Mouse (Mus musculus): Measurements from ENCODE around the gene 1110004F10Rik. TPM values are rescaled to one million over a fixed set of nuclear protein-coding genes. Genes with fewer than 3 reads are reported as not detected.

The 1110004F10Rik gene
- 425 and 434 TPM in 2 replicates for polyA plus RNA-seq (2014; fragmentation: Nextera tagmentation; extraction: Ambion mirVana)

DNA sequence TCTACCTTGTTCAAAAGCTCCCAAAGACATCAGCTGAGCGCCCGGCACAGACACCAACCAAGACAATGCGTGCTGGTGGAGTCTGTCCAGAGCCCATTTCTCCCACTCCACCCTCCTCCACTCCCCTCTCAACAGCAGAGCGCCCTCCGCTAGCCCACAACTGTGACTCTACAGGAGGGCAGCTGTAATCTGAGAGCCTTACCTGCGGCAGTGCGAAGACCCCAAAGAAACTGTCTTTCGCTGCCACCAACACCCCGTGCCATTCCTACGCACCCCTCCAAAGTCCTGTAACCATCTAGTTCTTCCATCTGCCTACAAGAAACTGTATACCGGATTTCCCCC, at the start of gene 1110004F10Rik:
TSS of gene 1110004F10Rik (plus strand) at position 202 of the 342 bp plus-strand sequence.
- Histone ChIP-seq H3K9ac (ENCODE audit: low read length) (peak within 1 kb of the TSS; percentile 63), H3K36me3 (ENCODE audit: control insufficient read depth, insufficient read depth, low read length) (no peaks in the 10 kb centered on the region), H3K4me2 (ENCODE audit: low read length) (peak within 1 kb of the TSS; percentile 100), H3K27me3 (replicated peaks; ENCODE audit: control insufficient read depth, insufficient read depth, low read length) (peaks cover 15% of the 10 kb centered on the region), H3K4me1 (ENCODE audit: control insufficient read depth, insufficient read depth, low read length) (peaks cover 23% of the 10 kb centered on the region), H3K27ac (ENCODE audit: low read depth, low read length) (peak within 1 kb of the TSS; percentile 74), H3K9me3 (replicated peaks; ENCODE audit: control insufficient read depth, low read length) (no peaks in the 10 kb centered on the region), H3K4me3 (ENCODE audit: low read depth, low read length) (peak within 1 kb of the TSS; percentile 50)
- ATAC-seq (0 out of 2 replicates have a peak, but pooled peaks have one; percentile 11), DNase-seq (ENCODE audit: low spot score) (peak; percentile 42)
- 0% methylated on average over 11 of the region's 11 CpGs for WGBS

DNA sequence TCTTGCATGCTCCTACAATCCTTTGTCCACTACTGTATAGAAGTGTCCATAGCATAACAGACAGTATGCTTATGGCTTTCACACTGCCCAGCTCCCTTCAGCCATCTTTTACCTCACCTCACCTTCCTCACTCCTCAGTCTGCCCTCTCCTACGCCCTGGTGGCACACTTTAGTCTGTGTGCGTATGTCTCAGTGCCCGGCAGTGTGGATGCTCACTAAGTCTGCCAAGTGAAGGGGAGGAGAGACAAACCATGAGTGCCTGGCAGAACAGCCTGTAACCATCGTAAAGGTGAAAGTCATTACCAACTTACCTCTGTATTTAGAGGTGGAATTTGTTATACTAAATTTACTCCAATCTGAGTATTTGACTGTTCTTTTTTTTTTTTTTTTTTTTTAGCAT, 36.5 kb upstream of the 1110004F10Rik start:
- ATAC-seq = no peak
- WGBS = 92% methylated on average over 4 of the region's 4 CpGs
- no peaks in the 10 kb centered on the region for H3K36me3 ChIP-seq (ENCODE audit: control insufficient read depth, insufficient read depth, low read length)
- no peaks in the 10 kb centered on the region for H3K27me3 ChIP-seq (replicated peaks; ENCODE audit: control insufficient read depth, insufficient read depth, low read length)
- DNase-seq (ENCODE audit: low spot score) = no peak
- H3K27ac ChIP-seq (ENCODE audit: low read depth, low read length) = no peak overlapping the region
- H3K9ac ChIP-seq (ENCODE audit: low read length) = no peak overlapping the region
- no peak overlapping the region for H3K4me3 ChIP-seq (ENCODE audit: low read depth, low read length)
- no peaks in the 10 kb centered on the region for H3K9me3 ChIP-seq (replicated peaks; ENCODE audit: control insufficient read depth, low read length)
- peaks cover 2% of the 10 kb centered on the region; the same call in 1 of the 2 replicates for H3K4me1 ChIP-seq (ENCODE audit: control insufficient read depth, insufficient read depth, low read length)
- H3K4me2 ChIP-seq (ENCODE audit: low read length) = no peak overlapping the region

DNA sequence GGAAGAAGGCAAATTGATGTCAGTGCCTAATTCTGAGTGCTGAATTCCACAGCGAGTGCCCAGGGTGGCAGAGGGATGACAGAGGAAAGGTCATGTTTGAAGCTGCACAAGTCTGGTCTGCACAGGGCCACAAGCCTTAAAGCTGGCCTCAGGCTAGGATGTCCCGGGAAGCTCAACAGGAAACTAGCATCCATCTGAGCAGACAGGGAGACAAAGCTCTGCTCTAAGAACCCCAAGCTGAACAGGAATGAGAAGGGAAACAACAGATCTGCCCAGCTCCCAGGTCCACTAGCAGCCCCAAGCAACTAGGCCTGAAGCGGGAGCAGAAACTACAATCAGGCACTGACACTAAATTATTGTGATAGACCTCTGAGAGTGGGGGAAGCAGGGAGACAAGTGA, 9.2 kb upstream of the 1110004F10Rik start:
- Histone ChIP-seq H3K27ac (ENCODE audit: low read depth, low read length) (peak overlapping the region; percentile 96), H3K27me3 (replicated peaks; ENCODE audit: control insufficient read depth, insufficient read depth, low read length) (no peaks in the 10 kb centered on the region), H3K9ac (ENCODE audit: low read length) (peak overlapping the region; percentile 98), H3K4me1 (ENCODE audit: control insufficient read depth, insufficient read depth, low read length) (peaks cover 37% of the 10 kb centered on the region), H3K4me2 (ENCODE audit: low read length) (peak overlapping the region; percentile 100), H3K9me3 (replicated peaks; ENCODE audit: control insufficient read depth, low read length) (no peaks in the 10 kb centered on the region), H3K36me3 (ENCODE audit: control insufficient read depth, insufficient read depth, low read length) (no peaks in the 10 kb centered on the region), H3K4me3 (ENCODE audit: low read depth, low read length) (peak overlapping the region; percentile 55)
- ATAC-seq = no peak
- WGBS = 12% methylated on average over 3 of the region's 3 CpGs
- no peak for DNase-seq (ENCODE audit: low spot score)

DNA sequence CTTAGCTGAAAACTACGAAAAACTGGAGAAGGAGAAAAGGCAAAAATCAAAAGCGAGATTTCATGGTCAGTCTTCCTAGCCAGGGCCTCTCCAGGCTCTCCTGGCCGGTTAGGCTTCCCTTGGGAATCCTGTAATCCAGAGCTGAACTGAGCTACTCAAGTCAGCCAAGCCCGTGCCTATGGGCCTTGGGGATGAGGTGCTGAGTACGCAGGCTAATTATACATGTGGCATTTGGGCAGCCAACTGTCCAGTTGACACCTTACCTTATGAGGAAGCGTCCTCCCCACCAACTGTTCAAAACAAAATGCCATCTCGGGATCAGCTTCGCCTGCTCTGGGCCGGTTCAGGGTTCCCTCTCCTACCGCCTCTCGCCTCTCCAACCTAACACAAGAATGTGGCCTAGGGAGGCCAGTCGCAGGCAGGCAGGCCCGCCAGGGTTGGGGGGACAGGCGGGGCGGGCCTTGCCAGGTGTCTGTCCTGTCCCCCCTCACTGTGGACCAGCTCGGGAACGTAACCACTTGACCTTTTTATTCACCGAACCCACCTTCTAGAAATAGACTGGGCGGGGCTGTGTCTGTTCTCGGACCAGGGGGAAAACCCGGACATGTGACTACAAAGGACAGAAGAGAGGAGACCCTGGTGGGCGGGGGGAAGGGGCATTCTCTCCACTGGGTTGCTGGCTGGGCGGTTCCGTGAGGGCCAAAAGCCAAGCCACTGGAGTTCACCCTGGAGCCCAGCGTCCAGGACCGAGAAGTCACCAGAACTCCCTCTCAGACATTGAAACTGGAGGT, 8.4 kb upstream of the 1110004F10Rik start:
- ATAC-seq (no peak), DNase-seq (ENCODE audit: low spot score) (peak; percentile 56)
- 3% methylated on average over 26 of the region's 26 CpGs for WGBS
- H3K9me3 ChIP-seq (replicated peaks; ENCODE audit: control insufficient read depth, low read length) = no peaks in the 10 kb centered on the region
- H3K27ac ChIP-seq (ENCODE audit: low read depth, low read length) = peak overlapping the region; percentile 96
- H3K4me2 ChIP-seq (ENCODE audit: low read length) = peak overlapping the region; percentile 100
- peak overlapping the region; percentile 98 for H3K9ac ChIP-seq (ENCODE audit: low read length)
- no peaks in the 10 kb centered on the region for H3K36me3 ChIP-seq (ENCODE audit: control insufficient read depth, insufficient read depth, low read length)
- peaks cover 41% of the 10 kb centered on the region for H3K4me1 ChIP-seq (ENCODE audit: control insufficient read depth, insufficient read depth, low read length)
- no peaks in the 10 kb centered on the region for H3K27me3 ChIP-seq (replicated peaks; ENCODE audit: control insufficient read depth, insufficient read depth, low read length)
- H3K4me3 ChIP-seq (ENCODE audit: low read depth, low read length) = peak overlapping the region; percentile 55

GRCm38 (mm10) chr7:116031388-116031717, 7.8 kb upstream of the 1110004F10Rik start:
- H3K27me3 ChIP-seq (replicated peaks; ENCODE audit: control insufficient read depth, insufficient read depth, low read length) = peaks cover 4% of the 10 kb centered on the region; the same call in 1 of the 2 replicates
- ATAC-seq (no peak), DNase-seq (ENCODE audit: low spot score) (peak; percentile 59)
- peak overlapping the region; percentile 98 for H3K9ac ChIP-seq (ENCODE audit: low read length)
- H3K4me2 ChIP-seq (ENCODE audit: low read length) = peak overlapping the region; percentile 100
- under 1% methylated on average over 14 of the region's 14 CpGs for WGBS
- peak overlapping the region; percentile 96 for H3K27ac ChIP-seq (ENCODE audit: low read depth, low read length)
- no peaks in the 10 kb centered on the region for H3K9me3 ChIP-seq (replicated peaks; ENCODE audit: control insufficient read depth, low read length)
- H3K4me1 ChIP-seq (ENCODE audit: control insufficient read depth, insufficient read depth, low read length) = peaks cover 41% of the 10 kb centered on the region
- H3K4me3 ChIP-seq (ENCODE audit: low read depth, low read length) = peak overlapping the region; percentile 55
- no peaks in the 10 kb centered on the region for H3K36me3 ChIP-seq (ENCODE audit: control insufficient read depth, insufficient read depth, low read length)

GRCm38 (mm10) chr7:116031718-116032595, 7.2 kb upstream of the 1110004F10Rik start:
- Histone ChIP-seq H3K36me3 (ENCODE audit: control insufficient read depth, insufficient read depth, low read length) (no peaks in the 10 kb centered on the region), H3K4me2 (ENCODE audit: low read length) (peak overlapping the region; percentile 100), H3K4me1 (ENCODE audit: control insufficient read depth, insufficient read depth, low read length) (peaks cover 41% of the 10 kb centered on the region), H3K9ac (ENCODE audit: low read length) (peak overlapping the region; percentile 98), H3K4me3 (ENCODE audit: low read depth, low read length) (peak overlapping the region; percentile 55), H3K27me3 (replicated peaks; ENCODE audit: control insufficient read depth, insufficient read depth, low read length) (peaks cover 10% of the 10 kb centered on the region), H3K27ac (ENCODE audit: low read depth, low read length) (peak overlapping the region; percentile 96), H3K9me3 (replicated peaks; ENCODE audit: control insufficient read depth, low read length) (no peaks in the 10 kb centered on the region)
- WGBS = under 1% methylated on average over 65 of the region's 65 CpGs
- ATAC-seq (peak; percentile 27; the same call in 1 of the 2 replicates), DNase-seq (ENCODE audit: low spot score) (peak; percentile 64)

DNA sequence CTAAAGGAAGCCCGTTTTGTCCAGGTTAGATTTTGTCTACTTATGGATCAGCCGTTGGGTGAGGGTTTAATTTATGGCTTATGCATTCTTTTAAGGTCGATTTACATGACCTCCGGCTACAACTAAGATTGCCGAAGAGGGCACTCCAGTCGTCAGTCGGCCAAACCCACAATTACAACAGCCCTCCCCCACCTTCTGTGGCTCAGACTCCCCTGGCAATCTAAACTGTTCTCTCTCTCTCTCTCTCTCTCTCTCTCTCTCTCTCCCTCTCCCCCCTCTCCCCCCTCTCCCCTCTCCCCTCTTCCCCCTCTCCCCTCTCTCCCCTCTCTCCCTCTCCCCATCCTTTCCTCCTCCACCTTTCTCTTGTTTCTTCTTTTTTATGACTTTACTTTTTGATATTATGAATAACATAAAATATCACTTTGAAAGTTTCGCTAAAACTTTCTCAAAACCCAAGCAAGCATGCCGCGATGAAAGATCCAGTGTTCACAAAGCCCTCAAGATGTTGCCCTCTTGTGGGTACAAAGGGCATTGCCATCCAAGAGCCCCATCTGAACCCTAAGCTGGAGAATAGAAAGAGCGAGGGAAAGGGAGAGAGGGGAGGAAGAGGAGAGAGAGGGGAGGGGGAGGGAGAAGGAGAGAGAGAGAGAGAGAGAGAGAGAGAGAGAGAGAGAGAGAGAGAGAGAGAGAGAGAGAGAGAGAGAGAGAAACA, 6.4 kb upstream of the 1110004F10Rik start:
- DNase-seq (ENCODE audit: low spot score) = peak; percentile 95
- Histone ChIP-seq H3K9me3 (replicated peaks; ENCODE audit: control insufficient read depth, low read length) (no peaks in the 10 kb centered on the region), H3K27ac (ENCODE audit: low read depth, low read length) (peak overlapping the region; percentile 96), H3K27me3 (replicated peaks; ENCODE audit: control insufficient read depth, insufficient read depth, low read length) (peaks cover 15% of the 10 kb centered on the region), H3K4me2 (ENCODE audit: low read length) (peak overlapping the region; percentile 100), H3K9ac (ENCODE audit: low read length) (peak overlapping the region; percentile 98), H3K4me3 (ENCODE audit: low read depth, low read length) (peak overlapping the region; percentile 55), H3K36me3 (ENCODE audit: control insufficient read depth, insufficient read depth, low read length) (no peaks in the 10 kb centered on the region), H3K4me1 (ENCODE audit: control insufficient read depth, insufficient read depth, low read length) (peaks cover 36% of the 10 kb centered on the region)
- 1% methylated on average over 11 of the region's 11 CpGs for WGBS
- ATAC-seq = peak; percentile 32

DNA sequence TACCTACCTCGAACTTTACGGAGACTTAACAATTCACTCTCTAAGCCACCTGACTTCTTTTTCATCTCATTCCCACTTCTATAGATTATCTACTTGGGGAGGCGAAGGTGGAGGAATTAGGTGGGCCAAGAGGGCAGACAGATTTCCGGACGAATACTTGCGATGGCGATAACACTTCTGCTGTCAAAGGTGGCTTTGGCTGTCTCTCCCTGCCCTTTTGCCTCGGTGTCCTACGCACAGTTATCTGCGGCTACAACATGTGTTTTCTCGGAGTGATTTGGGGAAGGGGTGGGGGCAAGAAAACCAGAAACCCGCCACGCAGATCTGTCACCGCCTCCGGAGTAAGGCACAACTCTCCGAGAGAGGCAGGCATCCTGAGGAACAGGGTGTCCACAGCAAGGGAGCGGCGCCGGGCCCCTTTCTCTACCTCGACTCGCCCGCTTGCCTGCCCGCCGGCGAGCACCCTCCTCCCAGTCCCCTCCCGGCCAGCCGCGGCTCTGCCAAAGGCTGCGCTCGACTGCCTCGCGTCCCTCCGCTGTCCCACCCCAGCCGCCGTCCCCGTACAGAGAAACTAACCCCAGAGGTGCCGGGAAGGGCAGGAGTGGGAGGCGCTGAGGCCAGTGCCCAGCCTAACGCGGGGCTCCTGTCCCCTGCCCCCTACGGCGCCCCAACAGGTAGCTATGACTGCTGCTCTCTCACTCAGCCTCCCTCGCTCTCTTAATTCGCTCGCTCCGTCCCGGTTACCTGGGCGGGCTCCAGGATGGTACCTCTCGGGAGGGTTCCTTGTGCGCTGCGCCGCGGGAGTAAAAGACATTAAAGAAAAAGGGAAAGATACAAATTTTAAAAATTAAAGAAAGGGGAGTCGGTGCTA, 5.6 kb upstream of the 1110004F10Rik start:
- Histone ChIP-seq H3K4me2 (ENCODE audit: low read length) (peak overlapping the region; percentile 100), H3K36me3 (ENCODE audit: control insufficient read depth, insufficient read depth, low read length) (no peaks in the 10 kb centered on the region), H3K27me3 (replicated peaks; ENCODE audit: control insufficient read depth, insufficient read depth, low read length) (peaks cover 15% of the 10 kb centered on the region), H3K27ac (ENCODE audit: low read depth, low read length) (peak overlapping the region; percentile 90), H3K9ac (ENCODE audit: low read length) (peak overlapping the region; percentile 76), H3K9me3 (replicated peaks; ENCODE audit: control insufficient read depth, low read length) (no peaks in the 10 kb centered on the region), H3K4me1 (ENCODE audit: control insufficient read depth, insufficient read depth, low read length) (peaks cover 30% of the 10 kb centered on the region), H3K4me3 (ENCODE audit: low read depth, low read length) (peak overlapping the region; percentile 55)
- ATAC-seq = peak; percentile 47
- peak; percentile 66 for DNase-seq (ENCODE audit: low spot score)
- WGBS = 1% methylated on average over 53 of the region's 54 CpGs
